Mouse (Mus musculus): ENCODE measurements around the gene Slc16a6.

Gene Slc16a6

GRCm38 (mm10) chr11:109416709-109417420 is 56.5 kb downstream of the Slc16a6 start:
- DNase-seq (ENCODE audit: low spot score), result no peak

GRCm38 (mm10) chr11:109414802-109415201 is 58.6 kb downstream of the Slc16a6 start:
- no peak for DNase-seq (ENCODE audit: low spot score)

GRCm38 (mm10) chr11:109413617-109414016 is 59.8 kb downstream of the Slc16a6 start, which contains the start of gene 9930022D16Rik:
9930022D16Rik (plus strand) TSS chr11:109413917.
- DNase-seq (ENCODE audit: low spot score), result no peak

- no peak for DNase-seq (ENCODE audit: low spot score)
These were observed 63.0 kb downstream of the Slc16a6 start for GRCm38 (mm10) chr11:109410197-109410980.

- no peak for DNase-seq (ENCODE audit: low spot score)
These were observed 67.0 kb downstream of the Slc16a6 start for GRCm38 (mm10) chr11:109406431-109406830.

Data from testis, postnatal 10 days (tissue).